Mouse (Mus musculus) small intestine, adult 2 months (tissue): ENCODE results near the gene Rasgrf2.

Source experiments
- CTCF ChIP-seq: fragments of 200-500 bp; IDR thresholded peaks from 2 replicates; pipeline ENCODE4 v1.5.1; 2012; ENCODE audit warnings: low read depth, mild to moderate bottlenecking, control low read depth, inconsistent platforms, low read length, moderate library complexity, mixed read lengths; ENCODE audit not compliant: insufficient replicate concordance, insufficient read length; ENCODE audit errors: extremely low read depth
- POLR2A ChIP-seq: fragments of 200-500 bp; IDR thresholded peaks from 2 replicates; pipeline ENCODE4 v1.6.1; 2012; ENCODE audit warnings: low read depth, mild to moderate bottlenecking, control low read depth, inconsistent platforms, low read length, moderate library complexity

DNA sequence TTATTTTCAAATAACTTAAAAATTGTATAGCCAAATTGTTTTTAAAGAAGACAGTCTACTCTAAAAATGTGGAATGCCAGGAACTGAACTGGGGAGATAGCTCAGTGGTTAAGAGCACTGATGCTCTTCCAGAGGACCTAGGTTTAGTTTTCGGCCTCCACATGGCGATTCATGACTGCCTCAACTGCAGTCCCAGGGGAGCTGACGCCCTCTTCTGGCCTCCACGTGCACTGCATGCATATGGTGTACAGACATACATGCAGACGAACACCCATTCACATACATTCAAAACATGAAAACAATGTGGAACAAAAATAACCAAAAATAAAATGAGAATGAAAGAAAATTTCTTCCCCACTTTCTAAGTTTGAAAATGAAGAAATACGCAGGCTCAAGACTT is 144.5 kb downstream of the Rasgrf2 start:
- TF ChIP-seq CTCF: peak; percentile 32; the same call in 1 of the 2 replicates
- TF ChIP-seq POLR2A: no peak
